Mouse (Mus musculus) liver, embryonic 12.5 days (tissue): ENCODE measurements around the gene Sh3d19. TPM values are rescaled to one million over a fixed set of nuclear protein-coding genes. Genes with fewer than 3 reads are reported as not detected.

ENCODE experiments used
- ATAC-seq: fragments of 200-750 bp; cut with Nextera tagmentation; 2 replicates; pipeline ENCODE4 v1.8.0; 2017; ENCODE audit warnings: moderate number of reproducible peaks, mild to moderate bottlenecking, moderate library complexity
- H3K27ac ChIP-seq: fragments of 300-500 bp; sonication (generic); 2 replicates; pipeline ENCODE4 v1.5.1; 2016; ENCODE audit warnings: mild to moderate bottlenecking
- H3K27me3 ChIP-seq: fragments of 300-500 bp; sonication (generic); replicated peaks from 2 replicates; pipeline ENCODE4 v1.6.1; 2016; ENCODE audit warnings: mild to moderate bottlenecking, moderate library complexity
- H3K36me3 ChIP-seq: fragments of 300-500 bp; sonication (generic); 2 replicates; pipeline ENCODE4 v1.6.1; 2016; ENCODE audit warnings: mild to moderate bottlenecking, moderate library complexity
- H3K4me1 ChIP-seq: fragments of 300-500 bp; sonication (generic); 2 replicates; pipeline ENCODE4 v1.6.1; 2016
- H3K4me2 ChIP-seq: fragments of 300-500 bp; sonication (generic); 2 replicates; pipeline ENCODE4 v1.6.1; 2016; ENCODE audit warnings: mild to moderate bottlenecking, moderate library complexity
- H3K4me3 ChIP-seq: fragments of 300-500 bp; sonication (generic); 2 replicates; pipeline ENCODE4 v1.5.1; 2016; ENCODE audit warnings: mild to moderate bottlenecking, moderate library complexity
- H3K9ac ChIP-seq: fragments of 300-500 bp; sonication (generic); 2 replicates; pipeline ENCODE4 v1.6.1; 2016; ENCODE audit warnings: mild to moderate bottlenecking, moderate library complexity
- H3K9me3 ChIP-seq: fragments of 300-500 bp; sonication (generic); replicated peaks from 2 replicates; pipeline ENCODE4 v1.6.1; 2016; ENCODE audit warnings: mild to moderate bottlenecking, moderate library complexity
- WGBS: fragments of 180-500 bp; shearing (Covaris S2); methylation state at CpG from one replicate; pipeline ENCODE4 v1.1.7; 2016; ENCODE audit not compliant: insufficient replicate concordance; 5-methylcytosine and 5-hydroxymethylcytosine counted together
- polyA plus RNA-seq: library from polyadenylated mRNA; unstranded; fragments of >200 nt; fragmentation: Nextera tagmentation; extraction: Ambion mirVana; gene quantifications from 2 replicates; pipeline ENCODE4 v1.2.1, GENCODE M21; 2016

Sh3d19 gene
- polyA plus RNA-seq: 11.9 and 12.7 TPM in 2 replicates

DNA sequence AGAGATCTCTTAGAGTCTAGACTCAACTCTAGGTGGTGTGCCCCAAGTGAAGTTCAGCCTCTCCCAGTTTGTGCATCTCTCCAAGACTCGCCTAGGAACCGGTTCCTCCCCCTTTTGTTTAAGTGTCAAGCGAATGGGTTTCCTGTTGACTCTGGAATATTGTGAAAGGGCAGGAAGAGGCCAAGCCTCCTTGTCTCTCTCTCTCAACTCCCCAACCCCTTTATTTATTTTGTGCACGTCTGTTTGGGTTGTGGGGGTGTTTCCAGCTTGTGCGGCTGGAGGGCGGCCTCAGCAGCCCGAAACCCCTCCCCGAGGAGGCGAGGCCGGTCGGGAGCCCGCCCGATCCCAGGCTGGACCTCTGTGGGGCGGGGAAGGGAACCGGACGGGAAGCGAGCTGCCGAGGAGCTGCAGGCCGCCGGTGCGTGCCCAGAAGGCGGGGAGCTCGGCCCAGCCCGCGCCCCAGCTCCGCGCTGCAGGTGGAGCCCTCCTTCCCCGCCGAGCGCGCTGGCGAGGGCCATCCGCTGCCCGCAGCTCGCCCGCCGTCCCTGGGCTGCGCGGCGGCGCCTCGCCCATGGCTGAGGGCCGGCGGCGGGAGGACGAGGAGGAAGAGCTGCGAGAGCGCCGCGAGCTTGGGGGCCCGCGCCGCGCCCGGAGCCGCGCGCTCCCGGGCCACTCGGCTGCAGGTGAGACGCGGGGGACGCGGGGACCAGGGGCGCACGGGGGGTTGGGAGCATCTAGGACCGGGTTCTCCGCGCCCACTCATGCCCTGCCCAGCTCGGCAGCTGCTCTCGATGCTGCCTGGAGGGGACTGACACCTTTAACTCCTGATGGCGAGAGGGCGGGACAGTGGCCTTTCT, at the start of gene Sh3d19:
Gene Sh3d19, plus strand, starts transcription at position 368 of the 857 bp plus-strand sequence.
- H3K4me3 ChIP-seq: peak within 1 kb of the TSS; percentile 80
- H3K36me3 ChIP-seq: no peaks in the 10 kb centered on the region
- peak within 1 kb of the TSS; percentile 71 for H3K27ac ChIP-seq
- peak within 1 kb of the TSS; percentile 82 for H3K9ac ChIP-seq
- H3K9me3 ChIP-seq: no peaks in the 10 kb centered on the region
- H3K4me1 ChIP-seq: peaks cover 33% of the 10 kb centered on the region
- ATAC-seq: peak; percentile 86
- peak within 1 kb of the TSS; percentile 98 for H3K4me2 ChIP-seq
- peaks cover 10% of the 10 kb centered on the region for H3K27me3 ChIP-seq
- under 1% methylated on average over 49 of the region's 73 CpGs for WGBS

DNA sequence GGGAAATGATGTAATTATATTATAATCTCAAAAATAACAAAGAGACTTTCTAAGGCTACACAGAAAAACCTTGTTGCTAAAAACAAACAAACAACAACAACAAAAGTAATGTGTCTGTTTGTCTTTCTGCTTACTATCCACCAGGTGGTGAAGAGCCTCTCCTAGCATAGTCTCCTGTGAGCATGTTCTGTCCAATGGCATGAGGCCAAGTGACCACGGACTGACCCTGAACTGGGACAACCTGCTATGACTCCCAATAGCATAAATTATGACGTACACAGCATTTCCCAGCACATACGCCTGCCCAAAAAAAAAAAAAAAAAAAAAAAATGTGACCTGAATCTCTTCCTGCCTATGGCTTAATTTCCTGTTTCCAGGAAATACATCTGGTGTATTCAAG, 48.6 kb upstream of the Sh3d19 start:
- H3K4me3 ChIP-seq: no peak overlapping the region
- H3K9ac ChIP-seq: no peak overlapping the region
- no peak overlapping the region for H3K4me2 ChIP-seq
- no peaks in the 10 kb centered on the region for H3K27me3 ChIP-seq
- H3K4me1 ChIP-seq: 0 out of 2 replicates have a peak, but pooled peaks cover 3% of the 10 kb centered on the region
- no peaks in the 10 kb centered on the region for H3K36me3 ChIP-seq
- H3K9me3 ChIP-seq: no peaks in the 10 kb centered on the region
- no peak for ATAC-seq
- 78% methylated on average over 3 of the region's 3 CpGs for WGBS
- H3K27ac ChIP-seq: no peak overlapping the region

DNA sequence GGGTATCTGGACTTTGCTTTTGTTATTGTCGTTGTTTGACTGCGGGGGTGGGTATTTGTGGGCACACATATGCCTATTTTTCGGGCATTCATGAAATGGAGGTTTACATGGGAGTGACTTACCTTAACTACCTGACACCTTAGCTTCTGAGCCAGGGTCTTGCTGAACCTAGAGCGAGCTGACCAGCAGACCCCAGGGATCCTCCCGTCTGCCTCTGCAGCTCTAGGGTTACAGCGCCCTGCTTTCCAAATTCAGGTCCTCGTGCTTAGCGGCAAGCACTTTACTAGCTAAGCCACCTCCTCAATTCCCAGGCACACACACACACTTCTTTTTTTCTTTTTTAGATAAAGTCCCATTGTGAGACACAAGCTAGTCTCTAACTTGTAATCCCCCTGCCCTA, 47.6 kb upstream of the Sh3d19 start:
- 0 out of 2 replicates have a peak, but pooled peaks cover 3% of the 10 kb centered on the region for H3K4me1 ChIP-seq
- no peak overlapping the region for H3K27ac ChIP-seq
- H3K36me3 ChIP-seq: no peaks in the 10 kb centered on the region
- H3K9ac ChIP-seq: no peak overlapping the region
- WGBS: 76% methylated on average over 8 of the region's 8 CpGs
- no peaks in the 10 kb centered on the region for H3K9me3 ChIP-seq
- ATAC-seq: no peak
- H3K27me3 ChIP-seq: no peaks in the 10 kb centered on the region
- H3K4me2 ChIP-seq: no peak overlapping the region
- no peak overlapping the region for H3K4me3 ChIP-seq

DNA sequence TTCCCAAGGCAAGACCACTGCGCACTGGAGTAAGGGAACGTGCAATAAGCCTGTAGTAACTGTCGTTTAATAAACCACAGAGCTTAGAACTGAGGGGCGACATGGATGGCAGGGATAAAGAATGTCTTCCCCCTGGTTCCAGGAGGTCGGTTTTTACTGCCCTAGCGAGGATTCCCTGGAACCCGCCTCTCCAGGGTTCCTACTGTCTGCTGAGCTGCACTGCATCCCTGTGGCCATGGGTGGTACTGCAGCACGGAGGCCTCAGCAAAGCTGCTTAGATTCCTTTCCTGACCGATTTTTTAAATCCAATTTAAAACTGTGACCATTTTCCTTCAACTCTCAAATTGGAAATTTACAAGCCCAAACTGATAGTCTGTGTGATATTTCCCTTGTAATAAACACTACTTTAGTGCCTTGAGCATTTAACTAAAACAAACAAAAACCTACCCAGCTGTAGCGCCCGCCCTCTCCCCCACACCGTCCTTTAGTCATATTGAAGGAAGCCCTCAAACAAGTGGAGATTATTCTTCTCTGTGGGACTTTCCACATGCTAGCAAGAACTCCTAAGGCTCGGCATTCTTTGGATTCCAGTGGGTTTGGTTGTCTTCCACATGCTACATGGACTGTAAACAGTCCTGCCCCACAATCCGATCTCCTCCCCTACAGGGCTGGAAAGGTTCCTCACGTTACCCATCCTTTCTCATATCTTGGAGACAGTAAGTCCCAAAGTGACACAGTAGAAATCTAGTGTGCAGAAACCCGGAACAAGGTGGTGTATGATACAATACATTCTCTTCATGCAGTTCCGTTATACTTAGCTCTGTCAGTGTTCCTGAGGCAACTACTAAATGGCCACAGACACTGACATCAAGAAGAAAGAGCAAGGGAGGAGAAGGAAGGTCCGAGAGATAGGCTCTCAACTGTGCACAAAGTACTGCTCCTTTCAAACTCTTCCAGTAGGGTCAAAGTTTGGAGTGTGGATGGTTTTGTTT, 46.7 kb upstream of the Sh3d19 start:
- H3K27ac ChIP-seq: no peak overlapping the region
- WGBS: 44% methylated on average over 18 of the region's 18 CpGs

DNA sequence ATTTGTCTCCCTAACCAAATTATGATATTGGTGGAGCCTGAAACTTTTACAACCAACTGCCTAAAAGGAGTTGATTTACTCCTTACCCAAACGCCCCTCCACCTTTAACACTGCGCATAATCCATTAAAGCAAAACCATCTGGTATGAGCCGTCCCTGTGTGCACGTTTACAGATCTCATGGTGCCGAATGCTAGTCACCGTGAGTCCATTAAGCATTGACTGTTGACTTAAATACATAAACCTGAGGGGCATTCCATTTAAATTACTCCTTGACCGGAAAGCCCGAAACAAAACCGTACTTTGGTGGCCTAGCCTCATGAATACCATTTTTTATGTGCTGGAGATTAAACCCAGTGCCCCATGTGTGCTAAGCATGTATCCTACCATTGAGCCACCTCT, 43.6 kb upstream of the Sh3d19 start:
- Histone ChIP-seq H3K27ac (no peak overlapping the region), H3K9me3 (no peaks in the 10 kb centered on the region), H3K36me3 (no peaks in the 10 kb centered on the region), H3K27me3 (peaks cover 3% of the 10 kb centered on the region; the same call in 1 of the 2 replicates), H3K4me2 (no peak overlapping the region), H3K4me1 (0 out of 2 replicates have a peak, but pooled peaks cover 3% of the 10 kb centered on the region), H3K4me3 (no peak overlapping the region), H3K9ac (no peak overlapping the region)
- no peak for ATAC-seq
- WGBS: 75% methylated on average over 9 of the region's 9 CpGs

More for the DNA sequence above, 46.7 kb upstream of the Sh3d19 start:
- ATAC-seq: no peak
- H3K27me3 ChIP-seq: no peaks in the 10 kb centered on the region
- no peak overlapping the region for H3K4me3 ChIP-seq
- no peak overlapping the region for H3K9ac ChIP-seq
- H3K4me1 ChIP-seq: 0 out of 2 replicates have a peak, but pooled peaks cover 3% of the 10 kb centered on the region
- H3K9me3 ChIP-seq: no peaks in the 10 kb centered on the region
- H3K4me2 ChIP-seq: no peak overlapping the region
- no peaks in the 10 kb centered on the region for H3K36me3 ChIP-seq

DNA sequence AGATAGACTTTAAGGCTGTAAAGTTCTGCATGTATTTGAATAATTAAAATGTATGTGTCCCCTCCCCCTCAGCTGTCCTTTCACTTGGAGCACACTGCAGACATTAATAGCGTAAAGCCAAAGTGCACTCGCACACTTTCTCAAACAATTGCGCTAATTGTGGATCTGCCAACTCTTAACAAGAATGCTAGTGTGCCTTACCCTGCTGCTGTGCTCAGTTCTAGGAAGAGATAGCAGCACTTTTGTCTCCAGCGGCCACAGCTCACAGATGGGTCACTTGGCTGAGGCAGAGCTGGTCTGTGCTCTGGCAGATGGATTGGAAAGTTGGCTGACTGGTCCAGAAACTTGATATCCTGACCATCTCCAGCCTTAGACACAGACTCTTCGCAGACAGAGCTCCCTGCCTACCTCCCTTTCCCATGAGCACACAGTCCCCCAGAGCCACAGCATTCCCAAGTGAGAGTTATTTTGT, 42.7 kb upstream of the Sh3d19 start:
- Histone ChIP-seq H3K4me3 (no peak overlapping the region), H3K9ac (no peak overlapping the region), H3K27ac (no peak overlapping the region), H3K27me3 (peaks cover 3% of the 10 kb centered on the region; the same call in 1 of the 2 replicates), H3K9me3 (no peaks in the 10 kb centered on the region), H3K4me1 (0 out of 2 replicates have a peak, but pooled peaks cover 3% of the 10 kb centered on the region), H3K36me3 (no peaks in the 10 kb centered on the region), H3K4me2 (no peak overlapping the region)
- ATAC-seq: no peak
- 76% methylated on average over 5 of the region's 5 CpGs for whole genome bisulfite sequencing

DNA sequence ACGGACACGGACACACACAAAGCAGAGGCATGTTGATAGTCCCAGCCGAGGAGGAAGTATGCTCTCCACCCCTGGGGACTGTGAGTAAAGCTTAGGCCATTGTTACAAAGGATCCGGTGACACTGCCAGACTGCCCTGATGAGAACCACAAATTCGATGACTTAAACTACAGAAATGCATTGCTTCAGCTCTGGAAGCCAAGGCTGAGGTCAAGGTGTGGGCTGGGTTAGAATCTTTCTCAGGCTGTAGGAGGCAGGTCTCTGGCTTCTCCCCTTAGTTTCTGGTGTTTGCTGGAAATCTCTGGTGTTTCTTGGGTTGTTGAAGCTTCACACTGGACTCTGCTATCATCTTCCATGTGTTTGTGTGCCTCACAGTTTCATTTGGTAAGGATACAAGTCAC, 41.2 kb upstream of the Sh3d19 start:
- Histone ChIP-seq H3K4me2 (no peak overlapping the region), H3K27me3 (peaks cover 3% of the 10 kb centered on the region; the same call in 1 of the 2 replicates), H3K4me1 (no peaks in the 10 kb centered on the region), H3K9ac (no peak overlapping the region), H3K9me3 (no peaks in the 10 kb centered on the region), H3K4me3 (no peak overlapping the region), H3K27ac (no peak overlapping the region), H3K36me3 (no peaks in the 10 kb centered on the region)
- no peak for ATAC-seq
- 70% methylated on average over 5 of the region's 5 CpGs for WGBS

DNA sequence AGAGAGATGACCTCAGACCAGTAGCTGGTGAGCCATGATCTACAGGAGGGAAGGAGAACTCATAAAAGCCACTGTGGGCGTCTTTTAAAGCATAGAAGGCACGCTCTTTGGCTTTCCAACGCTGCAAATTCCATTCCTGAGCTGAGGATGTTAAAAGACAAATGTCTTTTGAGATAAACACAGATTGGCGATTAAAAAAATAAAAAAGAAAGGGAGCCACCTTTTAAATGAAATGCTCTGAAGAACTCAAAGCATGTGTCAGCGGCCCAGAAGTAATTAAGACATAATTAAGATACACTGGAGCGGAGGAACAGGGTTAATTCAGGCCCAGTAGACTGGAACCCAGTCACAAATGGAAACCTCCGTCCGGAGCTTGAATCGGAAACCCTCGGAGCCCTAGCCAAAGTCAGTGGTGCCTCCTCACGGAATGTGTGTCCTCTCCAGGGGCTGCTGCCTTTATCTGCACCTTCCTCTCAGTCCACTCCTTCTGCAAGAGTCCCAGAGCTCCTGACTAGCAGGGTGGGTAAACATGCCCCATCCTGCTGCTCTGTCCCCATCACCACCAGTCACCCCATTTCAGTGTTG, 40.1 kb upstream of the Sh3d19 start:
- no peak overlapping the region for H3K27ac ChIP-seq
- peaks cover 7% of the 10 kb centered on the region; the same call in 1 of the 2 replicates for H3K27me3 ChIP-seq
- no peaks in the 10 kb centered on the region for H3K9me3 ChIP-seq
- 71% methylated on average over 11 of the region's 11 CpGs for WGBS
- no peak overlapping the region for H3K4me3 ChIP-seq
- no peaks in the 10 kb centered on the region for H3K36me3 ChIP-seq
- H3K4me1 ChIP-seq: no peaks in the 10 kb centered on the region
- H3K9ac ChIP-seq: no peak overlapping the region
- ATAC-seq: no peak
- no peak overlapping the region for H3K4me2 ChIP-seq

DNA sequence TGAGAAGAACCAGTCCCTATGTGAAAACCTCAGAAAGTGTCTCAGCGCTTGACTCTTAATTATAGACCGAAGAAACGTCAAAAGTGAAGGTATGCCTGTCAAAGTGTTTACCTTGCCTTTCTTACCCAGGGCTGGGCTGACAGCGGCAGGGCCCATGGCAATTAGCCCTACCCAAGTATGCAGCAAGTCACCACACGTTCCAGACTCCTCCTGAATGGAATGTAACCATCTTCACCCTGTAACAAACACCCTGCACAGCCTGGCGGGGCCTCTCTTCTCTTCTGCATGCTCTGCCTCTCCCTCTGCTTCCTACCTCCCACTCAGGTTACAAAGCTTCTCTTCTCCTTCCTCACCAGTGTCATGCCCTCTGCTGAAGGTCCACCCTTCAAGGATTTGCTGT, 39.0 kb upstream of the Sh3d19 start:
- Histone ChIP-seq H3K36me3 (no peaks in the 10 kb centered on the region), H3K4me3 (no peak overlapping the region), H3K4me1 (no peaks in the 10 kb centered on the region), H3K27me3 (peaks cover 10% of the 10 kb centered on the region; the same call in 1 of the 2 replicates), H3K4me2 (no peak overlapping the region), H3K9me3 (no peaks in the 10 kb centered on the region), H3K27ac (no peak overlapping the region), H3K9ac (no peak overlapping the region)
- WGBS: 68% methylated on average over 6 of the region's 6 CpGs
- ATAC-seq: no peak

DNA sequence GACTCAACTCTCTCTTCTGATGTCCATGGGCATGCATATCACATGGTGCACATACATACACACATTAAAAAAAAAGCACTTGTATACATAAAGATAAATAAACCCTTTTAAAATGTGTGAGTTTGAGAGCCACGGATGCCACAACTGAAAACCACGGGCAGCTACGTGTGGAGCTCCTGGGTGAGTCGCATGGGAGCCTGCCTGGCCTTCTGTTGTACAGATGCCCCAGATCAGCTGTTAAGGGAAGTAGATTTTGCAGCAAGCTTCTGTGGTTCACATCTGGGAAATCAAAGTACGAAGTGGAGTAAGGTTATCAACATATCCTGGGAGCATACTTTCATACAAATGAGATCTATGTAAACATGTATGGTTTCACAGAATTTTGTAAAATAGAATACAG, 37.3 kb upstream of the Sh3d19 start:
- H3K4me1 ChIP-seq: no peaks in the 10 kb centered on the region
- H3K27me3 ChIP-seq: peaks cover 10% of the 10 kb centered on the region; the same call in 1 of the 2 replicates
- no peaks in the 10 kb centered on the region for H3K36me3 ChIP-seq
- ATAC-seq: no peak
- H3K9me3 ChIP-seq: no peaks in the 10 kb centered on the region
- no peak overlapping the region for H3K27ac ChIP-seq
- no peak overlapping the region for H3K9ac ChIP-seq
- no peak overlapping the region for H3K4me3 ChIP-seq
- 60% methylated on average over 5 of the region's 5 CpGs for WGBS
- no peak overlapping the region for H3K4me2 ChIP-seq

DNA sequence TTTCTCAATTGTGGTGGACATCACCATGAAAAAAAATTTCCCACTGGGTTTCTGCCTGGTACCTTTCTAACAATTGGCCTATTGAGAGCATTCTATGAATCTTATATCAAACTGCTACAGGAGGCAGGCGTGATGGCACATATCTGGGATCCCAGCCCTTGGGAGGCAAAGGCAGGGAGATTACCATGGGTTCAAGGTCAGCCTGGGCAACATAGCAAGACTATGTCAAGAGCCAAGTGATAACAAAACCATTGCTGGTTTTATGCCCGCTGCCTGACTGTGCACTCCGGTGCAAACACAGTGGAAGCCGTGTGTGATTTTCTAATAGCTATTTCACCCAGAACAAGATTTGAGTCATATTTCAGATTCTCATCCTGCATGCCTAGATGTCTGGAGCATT, 20.0 kb upstream of the Sh3d19 start:
- no peaks in the 10 kb centered on the region for H3K36me3 ChIP-seq
- WGBS: 82% methylated on average over 4 of the region's 4 CpGs
- no peak overlapping the region for H3K27ac ChIP-seq
- no peaks in the 10 kb centered on the region for H3K4me1 ChIP-seq
- no peak overlapping the region for H3K4me3 ChIP-seq
- no peaks in the 10 kb centered on the region for H3K27me3 ChIP-seq
- H3K9me3 ChIP-seq: no peaks in the 10 kb centered on the region
- no peak overlapping the region for H3K9ac ChIP-seq
- no peak overlapping the region for H3K4me2 ChIP-seq
- ATAC-seq: no peak
